Mouse (Mus musculus) erythroblast, embryonic 14.5 days (primary cell): Measurements from ENCODE around the gene Cdc42ep5.

Experiments
- GATA1 ChIP-seq: IDR thresholded peaks from 2 replicates; pipeline ENCODE4 v1.6.1; 2012; ENCODE audit warnings: low read length, inconsistent platforms, mixed read lengths
- TAL1 ChIP-seq: IDR thresholded peaks from 3 replicates; pipeline ENCODE4 v1.6.1; 2012; ENCODE audit warnings: low read length, inconsistent platforms, mixed read lengths

DNA sequence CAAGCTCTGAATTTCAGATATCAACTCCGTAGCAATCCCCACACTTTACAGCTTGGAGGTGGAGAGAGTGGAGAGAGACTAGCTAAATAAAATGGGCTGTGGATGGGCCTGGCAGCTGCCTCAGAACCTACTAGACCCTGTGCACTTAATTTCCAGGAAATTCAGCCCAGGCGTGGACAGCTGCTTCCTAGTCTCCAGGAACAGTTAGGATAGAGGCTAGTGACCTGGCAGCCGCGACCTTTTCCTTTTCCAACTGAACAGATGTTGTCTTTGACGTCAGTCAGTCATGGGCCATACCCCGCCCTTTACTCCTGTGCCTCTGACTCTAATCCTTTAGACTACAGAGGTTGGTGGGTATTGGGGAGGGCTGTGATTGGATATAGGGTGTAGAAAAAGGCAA, 35.8 kb downstream of the Cdc42ep5 start:
- TF ChIP-seq GATA1 (no peak), TAL1 (no peak)
